Mouse (Mus musculus): Measurements from ENCODE around the gene Elmo1.

The Elmo1 gene

DNA sequence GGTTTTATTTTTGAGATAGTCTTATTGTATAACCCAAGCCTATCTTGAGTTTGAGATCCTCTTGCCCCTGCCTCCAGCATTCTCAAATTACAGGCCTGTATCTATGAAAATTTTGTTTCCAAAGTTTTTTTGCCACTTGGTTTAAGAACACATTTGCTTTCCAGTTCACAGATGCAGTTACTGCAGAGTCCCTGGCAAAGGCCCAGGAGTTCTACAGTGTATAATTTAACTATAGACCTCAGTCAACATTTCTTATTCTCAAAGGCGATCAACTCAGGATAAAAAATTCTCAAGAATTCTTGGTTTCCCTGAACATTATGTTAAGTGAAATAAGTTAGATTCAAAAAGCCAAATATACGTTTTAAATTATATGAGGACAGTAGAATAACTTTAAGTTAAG is 115.3 kb downstream of the Elmo1 start:
- DNase-seq (ENCODE audit: low spot score in 2 of 2): no peak

DNA sequence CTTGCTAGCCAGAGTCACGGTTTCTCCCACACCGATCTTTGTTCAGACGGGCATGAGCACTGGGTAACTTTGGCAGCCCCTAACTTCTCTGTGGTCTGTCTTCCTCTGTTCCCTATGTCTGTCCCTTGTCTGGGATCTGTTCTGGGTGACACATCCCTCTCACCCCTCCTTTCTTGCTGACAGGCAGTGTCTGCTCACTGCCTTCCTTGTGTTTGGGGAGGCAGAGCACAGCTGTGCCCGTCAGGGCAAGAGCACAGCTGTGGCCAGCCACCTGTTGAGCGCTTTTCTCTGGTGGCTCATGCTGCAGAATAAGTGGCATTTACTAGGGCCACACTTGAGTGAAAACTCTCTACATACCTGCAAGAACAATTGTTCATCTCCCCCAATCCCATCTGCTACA is 116.7 kb downstream of the Elmo1 start:
- DNase-seq (ENCODE audit: low spot score in 2 of 2): no peak

DNA sequence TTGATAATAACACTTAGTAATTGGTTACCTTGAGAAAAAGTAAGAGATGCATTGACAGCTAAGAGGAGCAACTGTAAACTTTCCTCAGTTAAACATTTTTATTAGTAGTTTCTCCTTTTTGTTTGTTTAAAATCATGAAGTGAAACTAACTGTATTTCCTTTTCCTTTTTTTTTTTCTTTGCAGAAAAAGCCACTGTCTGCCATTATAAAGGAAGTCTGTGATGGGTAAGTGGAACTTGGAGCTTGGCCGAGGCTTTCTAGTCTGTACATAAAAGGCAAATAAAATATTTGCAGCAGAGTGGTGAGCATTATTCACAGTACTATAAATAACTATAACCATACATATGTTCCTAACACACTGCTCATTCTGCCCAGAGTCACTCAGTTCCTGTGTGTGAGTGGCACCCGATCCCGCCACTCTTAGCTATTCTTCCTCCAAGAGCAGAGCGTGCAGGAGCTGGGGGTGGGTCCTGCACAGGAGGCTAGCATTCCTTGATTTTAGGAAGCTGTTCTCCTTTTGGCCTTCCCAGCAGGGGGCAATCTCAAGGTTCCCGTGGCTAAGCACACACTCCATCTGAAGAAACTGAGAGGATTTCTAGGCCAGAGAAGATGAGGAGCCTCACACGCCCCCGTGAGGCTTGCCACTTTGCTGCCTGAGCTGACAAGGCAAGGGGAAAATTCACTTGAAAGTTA is 117.7 kb downstream of the Elmo1 start:
- no peak for DNase-seq (ENCODE audit: low spot score in 2 of 2)

DNA sequence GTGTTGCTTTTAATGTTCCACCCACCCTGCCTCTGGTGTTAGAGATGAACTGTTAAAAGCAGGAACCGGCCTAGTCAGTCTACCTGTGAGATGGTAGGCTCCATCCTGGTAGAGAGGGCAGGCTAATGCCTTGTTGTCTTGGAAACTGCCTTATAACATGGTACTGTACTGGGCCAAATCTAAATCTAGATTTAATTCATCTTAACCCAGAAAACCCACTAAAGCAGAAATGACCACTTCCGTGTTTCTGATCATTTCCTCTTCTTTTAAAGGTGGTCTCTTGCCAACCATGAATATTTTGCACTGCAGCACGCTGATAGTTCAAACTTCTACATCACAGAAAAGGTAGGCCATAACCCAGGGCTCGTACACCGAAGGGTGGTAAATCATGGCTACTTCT is 118.5 kb downstream of the Elmo1 start:
- no peak for DNase-seq (ENCODE audit: low spot score in 2 of 2)

DNA sequence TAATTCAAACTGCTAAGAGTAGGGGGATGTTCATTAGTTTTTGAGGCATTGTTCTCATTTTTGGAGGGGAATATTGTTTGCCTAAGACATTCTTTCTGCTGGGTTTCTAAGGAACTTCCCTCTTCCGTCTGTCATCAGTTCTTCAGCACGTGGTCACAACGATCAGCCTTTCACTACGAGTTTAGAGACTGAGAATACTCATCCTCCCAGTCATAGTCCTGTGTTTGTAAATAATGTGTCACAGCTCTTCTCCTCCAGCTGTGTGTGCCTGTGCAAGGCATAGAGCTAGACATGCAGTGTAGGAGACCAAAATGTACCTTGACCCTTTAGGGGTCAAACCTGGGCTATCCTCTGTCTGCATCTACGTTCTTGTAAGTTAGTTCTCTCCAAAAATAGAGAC is 121.4 kb downstream of the Elmo1 start:
- no peak for DNase-seq (ENCODE audit: low spot score in 2 of 2)

DNA sequence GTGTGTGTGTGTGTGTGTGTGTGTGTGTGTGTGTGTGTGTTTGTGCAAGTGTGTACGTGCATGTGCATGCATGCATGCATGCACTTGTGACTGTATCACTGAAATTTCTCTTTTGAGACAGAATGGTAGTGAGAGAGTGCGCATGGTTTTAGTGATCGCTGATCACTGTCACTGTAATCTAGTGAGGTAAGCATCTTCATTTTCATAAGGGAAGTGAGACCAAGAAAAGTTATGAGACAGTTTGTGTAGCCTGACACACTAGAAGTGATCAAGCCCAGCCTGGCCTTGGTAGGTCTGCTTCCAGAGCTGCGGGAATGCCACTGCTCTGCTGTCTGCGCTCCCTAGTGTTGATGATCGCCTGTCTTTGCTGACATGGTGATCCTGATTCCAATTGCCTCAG is 122.3 kb downstream of the Elmo1 start:
- no peak for DNase-seq (ENCODE audit: low spot score in 2 of 2)

DNA sequence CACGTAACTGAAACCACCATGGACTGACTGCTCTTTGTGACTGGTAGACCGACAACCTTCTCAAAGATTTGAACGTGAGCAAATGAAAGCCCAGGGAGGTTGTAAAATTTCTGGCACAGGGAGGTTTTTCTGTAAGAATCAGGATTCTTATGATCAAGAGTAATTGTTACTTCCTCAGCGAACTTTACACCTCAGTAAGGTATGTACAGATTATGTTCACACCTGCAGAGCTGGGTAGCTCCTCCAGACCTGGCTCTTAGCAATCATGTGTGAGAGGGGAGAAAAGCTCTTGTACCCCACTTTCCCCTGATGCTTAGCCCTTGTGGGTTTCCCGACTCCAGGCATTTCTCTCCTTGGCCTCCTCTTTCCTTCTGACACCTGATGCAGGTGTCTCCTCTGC is 123.5 kb downstream of the Elmo1 start:
- DNase-seq (ENCODE audit: low spot score in 2 of 2): no peak

DNA sequence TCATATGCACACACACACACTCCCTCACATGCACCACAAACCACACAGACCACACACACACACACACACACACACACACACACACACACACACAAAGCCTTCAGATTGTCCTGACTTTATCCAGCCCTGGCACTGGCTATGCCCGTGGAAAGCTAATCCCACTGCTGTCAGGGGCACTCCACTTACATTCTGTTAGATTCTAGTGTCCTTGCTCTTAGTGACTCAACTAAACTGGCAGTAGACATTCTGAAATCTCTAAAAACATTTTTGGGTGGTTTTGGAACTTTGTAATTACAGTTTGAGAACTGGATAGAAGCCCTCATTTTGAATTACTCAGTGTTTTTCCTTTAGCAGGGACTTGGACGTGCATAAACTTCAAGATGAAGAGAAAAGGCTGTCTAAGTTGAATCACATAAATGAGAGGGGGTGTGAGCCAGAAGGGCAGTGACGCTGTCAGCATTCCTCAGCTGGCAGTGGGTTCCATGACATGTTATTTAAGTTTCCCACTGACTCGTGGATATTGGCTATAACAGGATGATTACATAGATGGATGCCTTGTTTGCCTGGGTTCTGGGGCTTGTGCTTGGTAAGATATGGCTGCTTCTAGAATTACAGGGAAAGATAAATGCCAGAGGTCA is 127.2 kb downstream of the Elmo1 start:
- no peak for DNase-seq (ENCODE audit: low spot score in 2 of 2)

DNA sequence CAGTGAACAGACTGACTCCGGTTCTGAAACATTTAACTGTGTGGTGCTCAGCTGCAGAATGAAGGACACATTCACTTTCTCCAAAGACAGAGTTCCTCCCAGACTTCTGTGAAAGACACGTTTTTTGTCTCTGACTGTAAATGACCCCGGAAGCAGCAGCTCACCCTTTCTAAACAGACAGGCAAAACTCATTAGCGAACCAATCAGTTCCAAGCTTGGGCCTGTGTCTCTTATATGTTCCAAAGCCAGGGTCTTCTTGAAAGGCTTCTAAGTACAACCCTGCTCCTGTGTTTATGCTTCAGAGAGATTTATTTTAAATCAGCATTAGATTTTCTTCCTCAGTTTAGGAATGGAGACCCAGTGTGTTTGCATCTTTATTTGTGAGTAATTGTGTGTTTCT is 127.7 kb downstream of the Elmo1 start:
- no peak for DNase-seq (ENCODE audit: low spot score in 2 of 2)

DNA sequence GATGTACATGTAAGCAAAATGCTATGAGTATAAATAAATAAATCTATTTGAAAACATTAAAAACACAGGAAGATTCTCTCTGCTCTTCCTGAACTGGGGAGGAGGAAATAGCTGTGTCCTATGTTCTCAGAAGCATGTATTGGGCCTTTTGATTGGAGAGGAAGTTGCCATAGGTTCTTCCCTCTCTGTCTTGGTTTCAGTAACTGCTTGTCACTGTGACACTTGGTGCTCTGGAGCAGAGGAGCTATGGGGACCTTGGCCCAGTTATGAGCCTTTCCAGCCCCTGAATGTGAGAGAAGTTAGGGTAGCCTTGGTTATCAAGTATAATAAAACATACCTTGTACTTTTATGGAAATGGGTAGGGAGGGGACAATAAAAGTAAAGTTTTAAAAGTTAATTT is 130.0 kb downstream of the Elmo1 start:
- no peak for DNase-seq (ENCODE audit: low spot score in 2 of 2)

DNA sequence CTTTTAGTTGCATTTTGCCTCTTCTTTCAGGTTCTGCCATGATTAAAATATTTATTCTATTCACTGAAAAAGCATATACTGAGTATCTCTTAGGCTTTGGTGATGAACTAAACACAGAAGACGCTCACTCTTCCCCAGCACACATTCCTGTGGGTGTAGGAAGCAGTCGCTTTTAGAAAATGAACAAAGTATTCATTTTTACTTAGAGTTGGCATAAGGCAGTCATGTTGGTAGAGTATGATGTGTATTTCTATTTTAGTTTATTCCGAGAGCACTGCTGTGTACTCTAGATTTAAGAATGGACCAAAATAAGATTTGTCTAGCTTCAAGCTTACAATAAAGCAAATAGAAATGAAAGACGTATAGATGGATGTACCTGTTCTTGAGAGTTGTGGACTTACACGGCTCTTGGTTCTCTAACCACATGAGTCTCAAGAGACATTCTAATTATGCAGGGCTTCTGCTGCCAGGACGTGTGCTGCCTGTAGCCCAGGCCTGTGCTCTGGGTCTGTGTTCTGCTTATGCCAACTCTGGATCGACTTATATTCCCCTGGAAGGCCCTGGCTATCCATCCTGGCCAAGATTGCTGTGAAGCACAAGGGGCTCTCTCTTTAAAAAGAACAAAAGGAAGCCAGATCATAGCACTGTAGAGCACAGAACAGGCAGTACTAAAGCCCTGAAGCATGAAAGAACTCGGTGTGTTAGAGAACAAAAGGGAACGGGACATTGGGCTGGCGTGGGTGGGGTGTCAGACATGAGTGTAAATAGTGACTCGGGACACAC is 137.7 kb downstream of the Elmo1 start:
- DNase-seq (ENCODE audit: low spot score in 2 of 2): no peak

DNA sequence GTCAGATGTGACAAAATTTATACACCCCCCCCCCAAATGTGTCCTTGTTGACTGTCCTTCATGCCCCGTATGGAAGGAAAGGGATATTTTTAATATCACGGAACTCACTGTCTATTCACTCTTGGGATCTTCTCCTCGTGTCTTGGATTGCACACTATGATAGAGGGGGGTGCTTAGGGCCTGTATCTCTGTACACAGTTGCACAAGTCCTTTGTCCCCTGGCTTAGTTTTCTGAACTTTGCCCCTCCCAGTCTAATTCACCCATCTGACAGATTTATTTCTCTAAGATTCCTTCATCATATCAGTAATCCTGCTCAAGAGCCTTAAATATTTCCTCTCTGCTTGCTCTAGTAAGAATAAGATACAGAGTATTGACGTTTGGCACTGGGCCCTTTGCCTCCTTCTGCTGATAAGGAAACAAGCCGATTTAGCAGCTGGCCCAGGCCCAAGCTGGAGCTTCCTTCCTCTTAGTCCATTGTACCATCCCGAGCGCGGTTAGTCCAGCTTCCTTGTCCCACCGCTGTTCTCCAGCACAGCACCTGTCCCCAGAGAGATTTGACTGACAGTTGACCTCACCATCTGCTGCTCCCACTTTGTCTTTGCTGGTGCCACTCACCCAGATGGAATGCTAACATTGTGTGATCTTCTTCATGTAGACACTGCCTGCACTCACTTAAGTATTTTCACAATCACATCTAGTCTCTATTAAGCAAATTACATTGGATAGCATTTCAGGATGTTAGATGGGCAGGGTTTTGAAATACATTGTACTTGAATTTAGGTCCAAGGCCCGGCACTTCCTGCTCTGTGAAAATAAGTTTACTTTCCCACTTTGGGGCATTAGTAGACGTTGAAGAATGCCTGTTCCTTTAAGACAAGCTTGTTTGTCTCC is 141.7 kb downstream of the Elmo1 start:
- DNase-seq (ENCODE audit: low spot score in 2 of 2): peak in 1 of 2 experiments; percentile 24

DNA sequence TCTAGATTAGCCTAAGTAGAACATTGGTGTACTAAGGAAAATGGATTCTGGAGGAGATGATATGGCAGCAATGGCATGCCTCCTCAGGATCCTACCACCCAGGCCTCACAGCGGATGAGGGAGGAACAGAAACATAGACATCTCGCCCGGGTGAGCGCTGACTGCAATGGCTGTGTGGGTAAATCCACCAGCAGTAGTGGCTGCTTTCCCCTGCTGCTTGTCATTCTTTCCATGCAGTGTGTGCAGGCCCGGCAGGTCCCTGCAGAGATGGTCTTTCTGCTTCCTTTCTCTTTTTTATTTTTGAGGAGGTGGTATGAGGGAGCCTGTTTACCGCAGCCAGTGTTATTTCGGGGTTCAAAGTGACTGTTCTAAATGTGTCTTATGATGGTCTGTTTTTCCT is 143.3 kb downstream of the Elmo1 start:
- DNase-seq (ENCODE audit: low spot score in 2 of 2): no peak

DNA sequence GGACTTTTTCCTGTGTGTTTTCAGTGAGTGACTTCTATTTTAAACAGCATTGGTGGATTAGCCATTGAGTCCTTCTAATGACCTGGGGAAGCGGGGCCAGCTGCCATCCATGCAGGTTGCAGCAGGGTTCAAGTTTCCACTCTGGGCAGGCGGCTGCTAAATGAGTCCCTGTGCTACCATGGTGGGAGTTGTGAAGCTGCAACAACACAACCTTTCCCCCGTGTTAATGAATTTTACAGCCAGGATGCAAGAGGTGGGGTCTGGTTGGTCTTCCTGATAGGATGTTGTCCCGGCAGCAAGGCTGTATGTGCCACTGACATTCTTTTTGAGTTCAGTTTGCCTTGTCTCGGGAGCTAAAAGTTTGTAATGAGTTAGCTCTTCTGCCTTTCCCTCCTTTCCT is 147.2 kb downstream of the Elmo1 start:
- DNase-seq (ENCODE audit: low spot score in 2 of 2): no peak

DNA sequence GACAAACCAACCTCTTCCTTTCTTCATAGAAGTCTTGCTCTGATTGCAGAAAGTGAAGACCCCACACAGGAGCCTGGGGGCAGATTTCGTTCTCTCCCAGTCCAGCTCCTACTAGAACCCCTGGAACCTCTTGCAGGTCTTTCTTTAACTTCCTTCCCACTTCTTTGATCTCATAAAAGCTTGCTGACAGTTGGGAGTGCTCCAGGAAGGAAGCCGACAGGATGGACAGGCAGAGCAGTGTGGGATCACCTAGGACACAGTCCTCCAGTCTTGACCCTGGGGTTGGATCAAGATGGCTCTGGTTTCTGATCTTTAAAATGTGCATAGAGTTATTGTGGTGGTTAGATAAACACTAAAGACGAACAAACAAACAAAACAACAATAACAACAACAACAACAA is 147.8 kb downstream of the Elmo1 start:
- no peak for DNase-seq (ENCODE audit: low spot score in 2 of 2)

DNA sequence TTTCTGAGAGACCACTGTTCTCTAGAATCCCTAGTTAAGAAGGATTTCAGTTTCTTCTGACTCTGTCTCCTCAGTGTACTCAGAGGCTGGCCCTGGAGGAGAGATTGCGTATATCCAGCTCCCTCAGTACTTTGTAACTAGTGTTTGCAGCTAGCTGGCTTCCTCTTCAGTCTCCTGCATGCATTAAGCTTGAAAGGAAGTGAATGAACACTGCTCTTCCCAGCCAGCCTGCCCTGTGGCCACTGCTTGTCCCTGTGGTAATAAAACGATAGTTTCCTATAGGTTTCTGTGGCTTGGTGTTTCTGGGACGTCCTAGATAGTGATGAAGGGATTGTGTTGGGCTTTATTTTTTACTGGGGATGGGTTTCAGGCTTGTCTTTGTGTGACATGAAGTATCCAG is 148.3 kb downstream of the Elmo1 start:
- no peak for DNase-seq (ENCODE audit: low spot score in 2 of 2)

DNA sequence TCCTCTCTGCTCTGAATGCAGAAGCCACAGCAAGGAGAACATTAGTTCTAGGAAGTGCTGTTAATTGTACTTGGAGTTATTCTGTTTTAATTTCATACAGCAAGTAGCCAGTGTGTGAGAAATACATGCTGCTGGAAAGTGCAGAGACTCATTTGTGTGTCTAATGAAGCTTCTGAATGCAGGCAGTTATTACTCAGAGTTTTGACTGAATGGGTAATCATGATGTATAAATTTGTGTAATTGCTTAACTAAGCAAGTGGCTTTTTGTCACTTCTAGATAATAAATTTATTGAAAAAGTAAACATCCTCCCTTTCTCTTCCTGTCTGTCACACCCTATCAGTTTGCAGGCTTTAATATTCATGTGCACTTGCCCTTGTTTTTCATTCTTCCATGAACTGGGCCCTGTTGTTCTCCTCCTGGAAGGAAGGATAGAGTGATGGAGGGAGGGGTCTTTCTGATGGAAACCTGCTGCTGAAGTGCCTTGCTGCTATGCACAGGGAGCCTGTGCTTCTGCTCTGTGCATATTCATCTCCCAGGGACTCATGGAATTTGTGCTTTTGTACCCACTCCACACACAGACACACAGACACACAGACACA is 159.8 kb downstream of the Elmo1 start:
- no peak for DNase-seq (ENCODE audit: low spot score in 2 of 2)

DNA sequence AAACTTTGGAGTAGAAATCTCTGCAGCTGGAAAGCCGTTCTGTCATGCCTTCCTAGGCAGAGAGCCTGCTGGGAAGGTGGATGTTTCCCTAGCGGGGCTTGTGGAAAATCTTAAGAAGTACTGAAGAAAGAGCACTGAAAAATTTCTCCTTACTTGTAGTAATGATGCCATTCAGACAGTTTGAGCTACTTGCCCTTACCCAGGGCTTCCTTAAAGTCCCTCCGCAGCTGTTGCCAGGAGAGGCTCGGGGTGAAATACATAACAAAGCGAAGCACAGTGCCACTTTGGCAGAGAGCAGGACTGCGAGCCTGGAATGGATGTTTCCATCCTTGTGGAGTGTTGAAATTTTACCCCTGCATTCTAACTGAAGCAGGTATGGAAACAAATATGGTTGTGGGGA is 164.5 kb downstream of the Elmo1 start:
- DNase-seq (ENCODE audit: low spot score in 2 of 2): no peak

DNA sequence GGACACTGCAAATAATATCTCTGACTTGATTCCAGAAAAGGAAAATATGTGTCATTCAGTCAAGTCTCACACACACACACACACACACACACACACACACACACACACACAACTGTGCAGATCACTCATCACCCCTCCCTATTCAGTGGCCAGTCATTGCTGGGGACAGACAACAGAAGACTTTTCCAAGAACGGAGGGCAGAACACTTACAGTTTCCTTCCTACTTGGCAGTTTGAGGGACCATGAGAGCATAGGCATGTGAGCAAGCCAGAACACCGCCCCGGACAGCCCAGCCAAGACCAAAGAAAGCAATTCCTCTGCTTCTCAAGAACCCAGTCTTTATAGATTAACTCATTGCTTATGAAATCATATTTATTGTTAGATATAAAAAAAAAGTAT is 165.0 kb downstream of the Elmo1 start:
- DNase-seq (ENCODE audit: low spot score in 2 of 2): no peak

DNA sequence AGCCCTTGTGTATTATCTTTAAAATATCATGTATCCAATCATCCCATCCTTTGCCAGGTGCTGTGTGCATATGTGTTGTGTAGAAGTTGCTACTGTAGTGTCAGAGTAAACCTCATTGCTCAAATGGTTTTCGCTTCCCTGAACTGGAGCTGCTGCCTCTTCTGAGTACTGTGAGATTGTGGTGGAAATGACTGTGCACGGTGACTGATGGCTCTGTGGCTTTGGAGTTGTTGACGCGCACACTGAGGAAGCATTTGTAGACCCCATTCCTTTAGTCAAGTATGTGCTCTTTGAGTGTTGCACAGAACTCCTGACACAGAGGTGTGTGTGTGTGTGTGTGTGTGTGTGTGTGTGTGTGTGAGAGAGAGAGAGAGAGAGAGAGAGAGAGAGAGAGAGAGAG is 166.2 kb downstream of the Elmo1 start:
- DNase-seq (ENCODE audit: low spot score in 2 of 2): no peak

All from cerebellum, postnatal 4 days (tissue).